Mouse (Mus musculus) heart, embryonic 16.5 days (tissue): ENCODE measurements around the gene Galk1. TPM values are rescaled to one million over a fixed set of nuclear protein-coding genes. Genes with fewer than 3 reads are reported as not detected.

Source experiments
- ATAC-seq: fragments of 200-750 bp; cut with Nextera tagmentation; replicated peaks from 2 replicates; pipeline ENCODE4 v1.8.0; 2017; ENCODE audit warnings: moderate number of reproducible peaks; ENCODE audit not compliant: insufficient read depth, low FRiP score; ENCODE audit errors: extremely low read depth
- H3K27ac ChIP-seq: fragments of 300-500 bp; sonication (generic); 2 replicates; pipeline ENCODE4 v1.5.1; 2014; ENCODE audit warnings: mild to moderate bottlenecking, low read length, control low read depth, moderate library complexity
- H3K27me3 ChIP-seq: fragments of 300-500 bp; sonication (generic); 2 replicates; pipeline ENCODE4 v1.6.1; 2014; ENCODE audit warnings: low read length, mixed read lengths; ENCODE audit not compliant: control insufficient read depth, insufficient read depth
- H3K36me3 ChIP-seq: fragments of 300-500 bp; sonication (generic); 2 replicates; pipeline ENCODE4 v1.6.1; 2014; ENCODE audit not compliant: control insufficient read depth, insufficient read depth
- H3K4me1 ChIP-seq: fragments of 300-500 bp; sonication (generic); 2 replicates; pipeline ENCODE4 v1.6.1; 2014; ENCODE audit warnings: low read length, mixed read lengths; ENCODE audit not compliant: control insufficient read depth, insufficient read depth
- H3K4me2 ChIP-seq: fragments of 300-500 bp; sonication (generic); 2 replicates; pipeline ENCODE4 v1.6.1; 2014; ENCODE audit warnings: low read depth, mild to moderate bottlenecking, control low read depth, low read length
- H3K4me3 ChIP-seq: fragments of 300-500 bp; sonication (generic); 2 replicates; pipeline ENCODE4 v1.5.1; 2014; ENCODE audit warnings: mild to moderate bottlenecking, control low read depth, low read length
- H3K9ac ChIP-seq: fragments of 300-500 bp; sonication (generic); 2 replicates; pipeline ENCODE4 v1.6.1; 2014; ENCODE audit warnings: low read length, control low read depth
- H3K9me3 ChIP-seq: fragments of 300-500 bp; sonication (generic); replicated peaks from 2 replicates; pipeline ENCODE4 v1.6.1; 2016; ENCODE audit warnings: low read length; ENCODE audit not compliant: control insufficient read depth
- WGBS: fragments of 180-500 bp; shearing (Covaris S2); extraction: QIAGEN DNeasy Blood & Tissue Kit; methylation state at CpG from one replicate; pipeline ENCODE4 v1.1.7; 2014; 5-methylcytosine and 5-hydroxymethylcytosine counted together
- polyA plus RNA-seq: library from polyadenylated mRNA; unstranded; fragments of >200 nt; fragmentation: Nextera tagmentation; extraction: Ambion mirVana; gene quantifications from 2 replicates; pipeline ENCODE4 v1.2.1, GENCODE M21; 2015

The Galk1 gene
- polyA plus RNA-seq, 1 experiment from 2014 or later: 142 TPM

- H3K9me3 ChIP-seq: no peaks in the 10 kb centered on the region
- peak overlapping the region; percentile 69 for H3K9ac ChIP-seq
- 34% methylated on average over 12 of the region's 12 CpGs for WGBS
- ATAC-seq: no peak
- H3K27me3 ChIP-seq: peaks cover 33% of the 10 kb centered on the region
- H3K36me3 ChIP-seq: no peaks in the 10 kb centered on the region
- H3K27ac ChIP-seq: no peak overlapping the region; the same call in 1 of the 2 replicates
- peak overlapping the region; percentile 9; the same call in 1 of the 2 replicates for H3K4me2 ChIP-seq
- peaks cover 9% of the 10 kb centered on the region for H3K4me1 ChIP-seq
- peak overlapping the region; percentile 55 for H3K4me3 ChIP-seq
These were observed 37.0 kb downstream of the Galk1 start for GRCm38 (mm10) chr11:115975544-115975943.

- Histone ChIP-seq H3K27me3 (peaks cover 33% of the 10 kb centered on the region), H3K4me2 (peak overlapping the region; percentile 83), H3K36me3 (no peaks in the 10 kb centered on the region), H3K4me3 (peak overlapping the region; percentile 55), H3K9me3 (no peaks in the 10 kb centered on the region), H3K4me1 (peaks cover 9% of the 10 kb centered on the region), H3K27ac (no peak overlapping the region), H3K9ac (peak overlapping the region; percentile 69)
- 3% methylated on average over 18 of the region's 18 CpGs for WGBS
- ATAC-seq: no peak
These were observed 37.5 kb downstream of the Galk1 start for GRCm38 (mm10) chr11:115975083-115975420.

- peak; percentile 74 for ATAC-seq
- H3K27ac ChIP-seq: no peak within 1 kb of the TSS
These were observed 38.0 kb downstream of the Galk1 start, which contains the start of gene Itgb4 for GRCm38 (mm10) chr11:115974309-115975082. Gene Itgb4 (plus strand): TSS chr11:115974709.

GRCm38 (mm10) chr11:115971016-115971415 is 41.5 kb downstream of the Galk1 start:
- peaks cover 6% of the 10 kb centered on the region for H3K36me3 ChIP-seq
- H3K9ac ChIP-seq: no peak overlapping the region
- H3K9me3 ChIP-seq: no peaks in the 10 kb centered on the region
- H3K4me2 ChIP-seq: no peak overlapping the region
- H3K27me3 ChIP-seq: peaks cover 20% of the 10 kb centered on the region
- peaks cover 11% of the 10 kb centered on the region for H3K4me1 ChIP-seq
- 64% methylated on average over 6 of the region's 6 CpGs for WGBS
- no peak overlapping the region for H3K27ac ChIP-seq
- no peak overlapping the region for H3K4me3 ChIP-seq
- no peak for ATAC-seq

More at GRCm38 (mm10) chr11:115974309-115975082, 38.0 kb downstream of the Galk1 start, which contains the start of gene Itgb4:
- Histone ChIP-seq H3K4me2 (peak within 1 kb of the TSS; percentile 83), H3K36me3 (no peaks in the 10 kb centered on the region), H3K9me3 (no peaks in the 10 kb centered on the region), H3K27me3 (peaks cover 33% of the 10 kb centered on the region), H3K4me1 (peaks cover 9% of the 10 kb centered on the region), H3K9ac (peak within 1 kb of the TSS; percentile 69), H3K4me3 (peak within 1 kb of the TSS; percentile 55)
- WGBS: 10% methylated on average over 47 of the region's 58 CpGs

GRCm38 (mm10) chr11:115970006-115970673 is 42.4 kb downstream of the Galk1 start:
- H3K36me3 ChIP-seq: peaks cover 11% of the 10 kb centered on the region
- no peak for ATAC-seq
- 59% methylated on average over 15 of the region's 15 CpGs for WGBS
- H3K4me2 ChIP-seq: no peak overlapping the region
- H3K27me3 ChIP-seq: peaks cover 13% of the 10 kb centered on the region
- H3K4me3 ChIP-seq: no peak overlapping the region
- no peak overlapping the region for H3K27ac ChIP-seq
- H3K9me3 ChIP-seq: no peaks in the 10 kb centered on the region
- H3K9ac ChIP-seq: no peak overlapping the region
- peaks cover 9% of the 10 kb centered on the region for H3K4me1 ChIP-seq

- H3K27ac ChIP-seq: no peak overlapping the region
These were observed 43.7 kb downstream of the Galk1 start for GRCm38 (mm10) chr11:115968731-115969405.

GRCm38 (mm10) chr11:115964977-115965604 is 47.4 kb downstream of the Galk1 start:
- peaks cover 39% of the 10 kb centered on the region for H3K36me3 ChIP-seq
- H3K9ac ChIP-seq: no peak overlapping the region
- H3K4me2 ChIP-seq: no peak overlapping the region
- H3K4me1 ChIP-seq: 0 out of 2 replicates have a peak, but pooled peaks cover 2% of the 10 kb centered on the region
- 0 out of 2 replicates have a peak, but pooled peaks have one; percentile 49 for ATAC-seq
- no peak overlapping the region for H3K4me3 ChIP-seq
- H3K27ac ChIP-seq: peak overlapping the region; percentile 46; the same call in 1 of the 2 replicates
- no peaks in the 10 kb centered on the region for H3K9me3 ChIP-seq
- H3K27me3 ChIP-seq: no peaks in the 10 kb centered on the region
- WGBS: 63% methylated on average over 10 of the region's 10 CpGs

More at GRCm38 (mm10) chr11:115968731-115969405, 43.7 kb downstream of the Galk1 start:
- Histone ChIP-seq H3K4me2 (no peak overlapping the region), H3K36me3 (peaks cover 16% of the 10 kb centered on the region), H3K4me3 (no peak overlapping the region), H3K4me1 (0 out of 2 replicates have a peak, but pooled peaks cover 2% of the 10 kb centered on the region), H3K27me3 (peaks cover 3% of the 10 kb centered on the region), H3K9me3 (no peaks in the 10 kb centered on the region), H3K9ac (no peak overlapping the region)
- ATAC-seq: no peak
- WGBS: 48% methylated on average over 5 of the region's 5 CpGs

GRCm38 (mm10) chr11:115962651-115963412 is 49.7 kb downstream of the Galk1 start:
- no peak overlapping the region for H3K4me2 ChIP-seq
- WGBS: 93% methylated on average over 9 of the region's 9 CpGs
- H3K4me3 ChIP-seq: no peak overlapping the region
- no peaks in the 10 kb centered on the region for H3K4me1 ChIP-seq
- H3K36me3 ChIP-seq: peaks cover 45% of the 10 kb centered on the region
- H3K27me3 ChIP-seq: no peaks in the 10 kb centered on the region
- no peaks in the 10 kb centered on the region for H3K9me3 ChIP-seq
- H3K9ac ChIP-seq: no peak overlapping the region
- ATAC-seq: no peak
- no peak overlapping the region for H3K27ac ChIP-seq
